Mouse (Mus musculus) MEL (cell line): ENCODE results near the gene Bach1. TPM values are rescaled to one million over a fixed set of nuclear protein-coding genes. Genes with fewer than 3 reads are reported as not detected.

ENCODE experiments used
- DNase-seq: peaks from one replicate; pipeline ENCODE4 v3.0.0; 2011; ENCODE audit warnings: low read depth, low spot score
- H3K27ac ChIP-seq: 2 replicates; pipeline ENCODE4 v1.5.1; 2012; ENCODE audit warnings: low read depth, mild to moderate bottlenecking, control low read depth, low read length, moderate library complexity; ENCODE audit not compliant: control insufficient read depth
- H3K27me3 ChIP-seq, 2 experiments: fragments of 150-350 bp in 1 of 2; sonication (generic) in 1 of 2; 2 replicates each; pipeline ENCODE4 v1.6.1; 2012; ENCODE audit warnings: low read length in 2 of 2, mild to moderate bottlenecking in 2 of 2, improper control_type of control experiment in 1 of 2, moderate library complexity in 1 of 2; ENCODE audit not compliant: insufficient read depth in 2 of 2, control insufficient read depth in 1 of 2
- H3K36me3 ChIP-seq, 2 experiments: 2 replicates each; pipeline ENCODE4 v1.6.1; 2012 to 2014; ENCODE audit warnings: low read length in 2 of 2, improper control_type of control experiment in 1 of 2, inconsistent platforms in 1 of 2, mild to moderate bottlenecking in 1 of 2; ENCODE audit not compliant: insufficient read depth in 2 of 2, control insufficient read depth in 1 of 2
- H3K4me1 ChIP-seq, 2 experiments: fragments of 150-350 bp in 1 of 2; sonication (generic) in 1 of 2; 2 replicates each; pipeline ENCODE4 v1.6.1; 2012; ENCODE audit warnings: low read length in 2 of 2, improper control_type of control experiment in 1 of 2, mild to moderate bottlenecking in 1 of 2; ENCODE audit not compliant: insufficient read depth in 2 of 2, control insufficient read depth in 1 of 2
- H3K4me3 ChIP-seq, 2 experiments: fragments of 150-350 bp in 1 of 2; sonication (generic) in 1 of 2; 2 replicates each; pipeline ENCODE4 v1.5.1; 2012; ENCODE audit warnings: low read depth in 2 of 2, low read length in 2 of 2, mild to moderate bottlenecking in 2 of 2, moderate library complexity in 2 of 2, control low read depth in 1 of 2, improper control_type of control experiment in 1 of 2; ENCODE audit not compliant: control insufficient read depth in 1 of 2, insufficient read depth in 1 of 2
- H3K79me2 ChIP-seq: 2 replicates; pipeline ENCODE4 v1.6.1; 2012; ENCODE audit warnings: mild to moderate bottlenecking, low read length, moderate library complexity; ENCODE audit not compliant: control insufficient read depth, poor library complexity, insufficient read depth
- H3K9ac ChIP-seq: 2 replicates; pipeline ENCODE4 v1.6.1; 2012; ENCODE audit warnings: low read depth, mild to moderate bottlenecking, control low read depth, low read length, moderate library complexity; ENCODE audit not compliant: control insufficient read depth, poor library complexity, severe bottlenecking
- H3K9me3 ChIP-seq: fragments of 150-350 bp; sonication (generic); replicated peaks from 2 replicates; pipeline ENCODE4 v1.6.1; 2012; ENCODE audit warnings: mild to moderate bottlenecking, low read length, improper control_type of control experiment, moderate library complexity; ENCODE audit not compliant: insufficient read depth
- CHD1 ChIP-seq: IDR thresholded peaks from 2 replicates; pipeline ENCODE4 v1.6.1; 2012; ENCODE audit warnings: low read depth, mild to moderate bottlenecking, inconsistent platforms, low read length, improper control_type of control experiment
- CHD2 ChIP-seq: IDR thresholded peaks from 2 replicates; pipeline ENCODE4 v1.6.1; 2011; ENCODE audit warnings: low read length, improper control_type of control experiment
- ELF1 ChIP-seq: IDR thresholded peaks from 2 replicates; pipeline ENCODE4 v1.6.1; 2014; ENCODE audit warnings: low read depth, mild to moderate bottlenecking, inconsistent platforms, low read length, improper control_type of control experiment, moderate library complexity
- EP300 ChIP-seq, 2 experiments: IDR thresholded peaks; 2 replicates each; pipeline ENCODE4 v1.6.1; 2011; ENCODE audit warnings: improper control_type of control experiment in 2 of 2, low read length in 2 of 2, low read depth in 1 of 2, mild to moderate bottlenecking in 1 of 2
- GABPA ChIP-seq: IDR thresholded peaks from 2 replicates; pipeline ENCODE4 v1.6.1; 2012; ENCODE audit warnings: low read depth, mild to moderate bottlenecking, inconsistent platforms, low read length, improper control_type of control experiment, moderate library complexity
- KAT2A ChIP-seq: conservative IDR thresholded peaks from 2 replicates; pipeline ENCODE4 v1.6.1; 2012; ENCODE audit warnings: low read depth, low read length, improper control_type of control experiment, inconsistent platforms
- MAFK ChIP-seq: IDR thresholded peaks from 2 replicates; pipeline ENCODE4 v1.6.1; 2011; ENCODE audit warnings: low read depth, mild to moderate bottlenecking, low read length, improper control_type of control experiment, borderline replicate concordance
- MAZ ChIP-seq: IDR thresholded peaks from 2 replicates; pipeline ENCODE4 v1.6.1; 2012; ENCODE audit warnings: low read depth, mild to moderate bottlenecking, inconsistent platforms, low read length, improper control_type of control experiment
- MYB ChIP-seq: IDR thresholded peaks from 2 replicates; pipeline ENCODE4 v1.6.1; 2011; ENCODE audit warnings: mild to moderate bottlenecking, low read depth, low read length, improper control_type of control experiment
- MYC ChIP-seq: IDR thresholded peaks from 2 replicates; pipeline ENCODE4 v1.6.1; 2011; ENCODE audit warnings: low read depth, mild to moderate bottlenecking, low read length, improper control_type of control experiment, moderate library complexity
- NELFE ChIP-seq: IDR thresholded peaks from 2 replicates; pipeline ENCODE4 v1.6.1; 2011; ENCODE audit warnings: low read depth, low read length, improper control_type of control experiment
- NRF1 ChIP-seq: IDR thresholded peaks from 2 replicates; pipeline ENCODE4 v1.6.1; 2014; ENCODE audit warnings: low read depth, mild to moderate bottlenecking, inconsistent platforms, low read length, improper control_type of control experiment, moderate library complexity; ENCODE audit not compliant: poor library complexity, insufficient read depth, severe bottlenecking
- POLR2AphosphoS2 ChIP-seq: IDR thresholded peaks from 2 replicates; pipeline ENCODE4 v1.6.1; 2011; ENCODE audit warnings: low read length, improper control_type of control experiment
- RAD21 ChIP-seq: IDR thresholded peaks from 2 replicates; pipeline ENCODE4 v1.6.1; 2011; ENCODE audit warnings: mild to moderate bottlenecking, low read depth, low read length, improper control_type of control experiment
- SIN3A ChIP-seq: IDR thresholded peaks from 2 replicates; pipeline ENCODE4 v1.6.1; 2012; ENCODE audit warnings: low read length, improper control_type of control experiment, inconsistent platforms
- TCF12 ChIP-seq: IDR thresholded peaks from 2 replicates; pipeline ENCODE4 v1.6.1; 2014; ENCODE audit warnings: low read depth, mild to moderate bottlenecking, inconsistent platforms, low read length, improper control_type of control experiment, moderate library complexity
- UBTF ChIP-seq: IDR thresholded peaks from 2 replicates; pipeline ENCODE4 v1.6.1; 2012; ENCODE audit warnings: low read depth, mild to moderate bottlenecking, inconsistent platforms, low read length, improper control_type of control experiment, moderate library complexity, borderline replicate concordance; ENCODE audit not compliant: insufficient read depth
- ZC3H11A ChIP-seq: IDR thresholded peaks from 2 replicates; pipeline ENCODE4 v1.6.1; 2012; ENCODE audit warnings: low read depth, mild to moderate bottlenecking, inconsistent platforms, low read length, improper control_type of control experiment
- ZNF384 ChIP-seq: IDR thresholded peaks from 2 replicates; pipeline ENCODE4 v1.6.1; 2012; ENCODE audit warnings: low read depth, mild to moderate bottlenecking, inconsistent platforms, low read length, improper control_type of control experiment
- polyA plus RNA-seq, 2 experiments: library from polyadenylated mRNA; stranded (reverse) in 1 of 2; unstranded in 1 of 2; fragments of >175 nt in 1 of 2; fragments of >200 nt in 1 of 2; gene quantifications; 2 replicates each; pipeline versions ENCODE4 v1.2.1 to v1.2.4; 2012; ENCODE audit warnings: low replicate concordance in 2 of 2, low read depth in 1 of 2; ENCODE audit not compliant: insufficient read length in 2 of 2, insufficient read depth in 1 of 2, missing spikeins in 1 of 2
- total RNA-seq: library from RNA; depleted of rRNA; stranded (reverse); fragments of 300-350 nt; gene quantifications from 2 replicates; pipeline ENCODE4 v1.2.3, GENCODE M21; 2012

The Bach1 gene
- total and polyA plus RNA-seq, 3 experiments, result 20.5 to 21.1 TPM; not detected in 1

DNA sequence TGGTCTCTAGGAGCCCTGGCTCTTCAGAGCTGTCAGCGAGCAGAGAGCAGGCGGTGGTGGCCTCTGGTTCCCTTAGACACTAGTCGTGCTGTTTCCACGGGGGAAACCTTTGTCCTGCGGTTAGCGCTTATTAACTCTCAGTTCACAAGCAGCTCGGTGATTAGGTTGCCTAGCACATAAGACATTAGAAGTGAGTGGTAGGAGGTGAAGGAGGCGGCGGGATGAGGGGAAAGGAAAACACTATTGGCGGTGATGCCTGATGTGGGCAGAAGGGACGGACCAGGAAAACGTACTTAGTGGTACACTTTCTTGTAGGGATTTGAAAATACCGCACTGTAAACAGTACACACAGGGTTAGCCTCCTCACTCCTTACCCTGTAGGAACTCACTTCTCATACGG is 29.2 kb downstream of the Bach1 start:
- Histone ChIP-seq H3K4me1 (no peaks in the 10 kb centered on the region; a peak in 2 of 4 replicates), H3K27ac (no peak overlapping the region), H3K79me2 (no peaks in the 10 kb centered on the region), H3K9ac (no peak overlapping the region), H3K9me3 (no peaks in the 10 kb centered on the region), H3K4me3 (no peak overlapping the region), H3K36me3 (peaks cover 0 to 21% of the 10 kb centered on the region in 2 experiments; a peak in 1 of 4 replicates), H3K27me3 (no peaks in the 10 kb centered on the region)
- TF ChIP-seq ZNF384, result no peak
- TF ChIP-seq CHD1, result no peak
- no peak for TF ChIP-seq KAT2A
- no peak for TF ChIP-seq POLR2AphosphoS2
- no peak for TF ChIP-seq RAD21
- no peak for TF ChIP-seq EP300 (IDR thresholded peaks at IDR 0.05; ENCODE audit: low read depth in 1 of 2, low read length in 2 of 2)
- DNase-seq, result no peak

DNA sequence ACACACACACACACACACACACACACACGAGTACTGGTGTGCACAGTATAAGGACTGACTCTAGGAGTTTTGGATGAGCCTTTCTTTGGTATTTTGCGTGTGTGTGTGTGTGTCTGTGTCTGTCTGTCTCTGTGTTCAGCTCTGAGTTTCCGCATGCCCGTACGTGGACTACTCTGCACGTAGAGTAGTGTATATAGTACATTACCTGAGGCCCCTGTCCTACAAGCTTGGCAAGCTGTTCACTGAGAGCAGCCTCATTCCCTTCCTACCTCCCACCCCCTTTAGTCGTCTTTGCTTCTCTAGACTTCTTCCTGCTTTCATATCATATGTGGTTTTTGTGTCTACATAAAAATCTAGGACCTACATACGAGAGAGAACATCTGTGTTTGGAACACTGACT is 30.0 kb downstream of the Bach1 start:
- Histone ChIP-seq H3K4me1 (no peaks in the 10 kb centered on the region; a peak in 2 of 4 replicates), H3K27ac (no peak overlapping the region), H3K36me3 (peaks cover 0 to 19% of the 10 kb centered on the region in 2 experiments; a peak in 1 of 4 replicates), H3K79me2 (no peaks in the 10 kb centered on the region), H3K9ac (no peak overlapping the region), H3K27me3 (no peaks in the 10 kb centered on the region), H3K4me3 (no peak overlapping the region), H3K9me3 (no peaks in the 10 kb centered on the region)
- no peak for DNase-seq
- TF ChIP-seq TCF12, result no peak
- TF ChIP-seq CHD2, result no peak

DNA sequence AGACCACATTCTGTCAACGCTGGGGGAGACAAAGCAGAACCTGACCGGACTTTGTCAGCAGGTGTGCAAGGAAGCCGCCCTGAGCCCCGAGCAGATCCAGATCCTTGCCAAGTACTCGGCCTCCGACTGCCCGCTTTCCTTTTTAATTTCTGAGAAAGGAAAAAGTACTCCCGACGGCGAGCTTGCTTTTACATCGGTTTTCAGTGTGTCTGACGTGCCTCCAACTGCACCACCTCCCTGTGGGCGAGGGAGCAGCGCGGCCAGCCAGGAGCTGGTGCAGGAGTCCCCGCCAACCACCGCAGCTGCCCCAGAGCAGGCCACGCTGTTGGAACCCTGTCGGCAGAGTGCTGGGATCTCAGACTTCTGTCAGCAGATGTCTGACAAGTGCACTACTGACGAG is 30.7 kb downstream of the Bach1 start:
- Histone ChIP-seq H3K27me3 (no peaks in the 10 kb centered on the region), H3K9ac (no peak overlapping the region), H3K4me3 (no peak overlapping the region), H3K36me3 (peaks cover 0 to 19% of the 10 kb centered on the region in 2 experiments; a peak in 1 of 4 replicates), H3K79me2 (no peaks in the 10 kb centered on the region), H3K27ac (no peak overlapping the region), H3K9me3 (no peaks in the 10 kb centered on the region), H3K4me1 (no peaks in the 10 kb centered on the region; a peak in 2 of 4 replicates)
- TF ChIP-seq NRF1 (no peak), MYB (no peak), POLR2AphosphoS2 (no peak), MYC (no peak), GABPA (no peak), EP300 (IDR thresholded peaks at IDR 0.05; ENCODE audit: low read depth in 1 of 2, low read length in 2 of 2) (no peak), ZC3H11A (no peak), NELFE (no peak), ZNF384 (no peak), MAFK (no peak), MAZ (no peak), ELF1 (no peak), SIN3A (no peak), UBTF (no peak)
- no peak for DNase-seq
